Mouse (Mus musculus) spleen, adult 2 months (tissue): ENCODE measurements at regions not wholly inside any gene's neighbourhood (a gene's known extent, or its start where the extent isn't known, plus 50 kb on each side); places are given as distances from the start of the nearest gene placed in this dataset.

Experiments used
- DNase-seq, 2 experiments: peaks; one replicate each; pipeline versions ENCODE4 v3.0.0 to v3.0.0-alpha.2; 2012 to 2021; ENCODE audit warnings: low spot score in 2 of 2, low read depth in 1 of 2
- H3K27ac ChIP-seq: fragments of 200-500 bp; 2 replicates; pipeline ENCODE4 v1.5.1; 2012; ENCODE audit warnings: low read length, inconsistent platforms; ENCODE audit not compliant: insufficient read depth
- H3K27me3 ChIP-seq: fragments of 200-500 bp; 2 replicates; pipeline ENCODE4 v1.6.1; 2012; ENCODE audit warnings: mild to moderate bottlenecking, moderate library complexity, low read length, inconsistent platforms; ENCODE audit not compliant: control insufficient read depth, insufficient read depth
- H3K36me3 ChIP-seq: fragments of 200-500 bp; 2 replicates; pipeline ENCODE4 v1.6.1; 2012; ENCODE audit warnings: mild to moderate bottlenecking, low read length, inconsistent platforms; ENCODE audit not compliant: control insufficient read depth, insufficient read depth
- H3K4me1 ChIP-seq: fragments of 200-500 bp; 2 replicates; pipeline ENCODE4 v1.6.1; 2011; ENCODE audit warnings: inconsistent platforms; ENCODE audit not compliant: control insufficient read depth, insufficient read depth, insufficient read length
- H3K4me3 ChIP-seq: fragments of 200-500 bp; 2 replicates; pipeline ENCODE4 v1.5.1; 2011; ENCODE audit warnings: mild to moderate bottlenecking, inconsistent platforms; ENCODE audit not compliant: insufficient read depth, insufficient read length; ENCODE audit errors: extremely low read depth
- CTCF ChIP-seq: fragments of 200-500 bp; IDR thresholded peaks from 2 replicates; pipeline ENCODE4 v1.5.1; 2011; ENCODE audit warnings: mild to moderate bottlenecking, inconsistent platforms; ENCODE audit not compliant: insufficient read depth, insufficient read length, insufficient replicate concordance; ENCODE audit errors: extremely low read depth
- POLR2A ChIP-seq: fragments of 200-500 bp; IDR thresholded peaks from 2 replicates; pipeline ENCODE4 v1.6.1; 2011; ENCODE audit warnings: low read depth, low read length, inconsistent platforms
- WGBS: fragments of 180-500 bp; shearing (Covaris S2); methylation state at CpG from one replicate; pipeline ENCODE4 v1.1.7; 2018; 5-methylcytosine and 5-hydroxymethylcytosine counted together

GRCm38 (mm10) chr9:52273994-52274393 is 105.6 kb upstream of the Zc3h12c start:
- WGBS: 74% methylated on average over 3 of the region's 3 CpGs

GRCm38 (mm10) chr9:52272668-52273067 is 104.3 kb upstream of the Zc3h12c start:
- no peak overlapping the region for H3K4me3 ChIP-seq
- no peaks in the 10 kb centered on the region for H3K36me3 ChIP-seq
- H3K27me3 ChIP-seq: no peaks in the 10 kb centered on the region
- no peak for DNase-seq
- no peak for TF ChIP-seq CTCF
- no peak for TF ChIP-seq POLR2A
- 45% methylated on average over 2 of the region's 2 CpGs for WGBS
- peaks cover 5% of the 10 kb centered on the region; the same call in 1 of the 2 replicates for H3K4me1 ChIP-seq
- H3K27ac ChIP-seq: no peak overlapping the region

More at GRCm38 (mm10) chr9:52273994-52274393, 105.6 kb upstream of the Zc3h12c start:
- Histone ChIP-seq H3K36me3 (no peaks in the 10 kb centered on the region), H3K4me3 (no peak overlapping the region), H3K4me1 (peaks cover 5% of the 10 kb centered on the region; the same call in 1 of the 2 replicates), H3K27me3 (no peaks in the 10 kb centered on the region), H3K27ac (no peak overlapping the region)
- TF ChIP-seq POLR2A: no peak
- TF ChIP-seq CTCF: no peak
- DNase-seq: no peak

GRCm38 (mm10) chr9:52271345-52272116 is 103.2 kb upstream of the Zc3h12c start:
- WGBS: 44% methylated on average over 7 of the region's 7 CpGs
- TF ChIP-seq POLR2A (no peak), CTCF (no peak)
- peak in 1 of 2 experiments; percentile 18 for DNase-seq
- H3K4me3 ChIP-seq: no peak overlapping the region
- no peaks in the 10 kb centered on the region for H3K36me3 ChIP-seq
- no peaks in the 10 kb centered on the region for H3K27me3 ChIP-seq
- H3K4me1 ChIP-seq: peaks cover 5% of the 10 kb centered on the region; the same call in 1 of the 2 replicates
- no peak overlapping the region for H3K27ac ChIP-seq

GRCm38 (mm10) chr9:52261538-52261937 is 93.2 kb upstream of the Zc3h12c start:
- WGBS: 65% methylated on average over 2 of the region's 2 CpGs
- Histone ChIP-seq H3K36me3 (no peaks in the 10 kb centered on the region), H3K4me3 (no peak overlapping the region), H3K4me1 (no peaks in the 10 kb centered on the region), H3K27ac (no peak overlapping the region), H3K27me3 (no peaks in the 10 kb centered on the region)
- DNase-seq: no peak
- TF ChIP-seq CTCF: no peak
- no peak for TF ChIP-seq POLR2A

GRCm38 (mm10) chr9:52259459-52259858 is 91.1 kb upstream of the Zc3h12c start:
- no peak overlapping the region for H3K4me3 ChIP-seq
- no peaks in the 10 kb centered on the region for H3K36me3 ChIP-seq
- no peak overlapping the region for H3K27ac ChIP-seq
- 13% methylated on average over 9 of the region's 9 CpGs for WGBS
- TF ChIP-seq POLR2A: no peak
- no peak for TF ChIP-seq CTCF
- no peaks in the 10 kb centered on the region for H3K27me3 ChIP-seq
- H3K4me1 ChIP-seq: no peaks in the 10 kb centered on the region
- no peak for DNase-seq

GRCm38 (mm10) chr9:52255692-52256091 is 87.3 kb upstream of the Zc3h12c start:
- TF ChIP-seq POLR2A (no peak), CTCF (no peak)
- no peak for DNase-seq
- H3K27me3 ChIP-seq: no peaks in the 10 kb centered on the region
- no peak overlapping the region for H3K4me3 ChIP-seq
- 76% methylated on average over 4 of the region's 4 CpGs for WGBS
- H3K4me1 ChIP-seq: no peaks in the 10 kb centered on the region
- no peak overlapping the region for H3K27ac ChIP-seq
- no peaks in the 10 kb centered on the region for H3K36me3 ChIP-seq

GRCm38 (mm10) chr9:52254475-52254874 is 86.1 kb upstream of the Zc3h12c start:
- H3K27ac ChIP-seq: no peak overlapping the region
- H3K36me3 ChIP-seq: no peaks in the 10 kb centered on the region
- 85% methylated on average over 6 of the region's 6 CpGs for WGBS
- no peak overlapping the region for H3K4me3 ChIP-seq
- TF ChIP-seq CTCF (no peak), POLR2A (no peak)
- H3K27me3 ChIP-seq: no peaks in the 10 kb centered on the region
- no peaks in the 10 kb centered on the region for H3K4me1 ChIP-seq
- DNase-seq: no peak
